Mouse (Mus musculus): Measurements from ENCODE around the gene Arhgef3. TPM values are rescaled to one million over a fixed set of nuclear protein-coding genes. Genes with fewer than 3 reads are reported as not detected.

The Arhgef3 gene
- polyA plus RNA-seq, 1 experiment from 2014 or later = 8.6 TPM

GRCm38 (mm10) chr14:27444851-27445281 is 330.2 kb downstream of the Arhgef3 start:
- H3K36me3 ChIP-seq = peaks cover 57% of the 10 kb centered on the region

GRCm38 (mm10) chr14:27446963-27447362 is 332.3 kb downstream of the Arhgef3 start:
- Histone ChIP-seq H3K4me1 (no peaks in the 10 kb centered on the region), H3K36me3 (peaks cover 63% of the 10 kb centered on the region), H3K27me3 (ENCODE audit: insufficient read depth, poor library complexity, severe bottlenecking) (no peaks in the 10 kb centered on the region), H3K27ac (no peak overlapping the region), H3K9me3 (no peaks in the 10 kb centered on the region), H3K4me3 (no peak overlapping the region)
- WGBS = 75% methylated on average over 4 of the region's 4 CpGs
- DNase-seq (ENCODE audit: low spot score) = no peak

More at GRCm38 (mm10) chr14:27444851-27445281, 330.2 kb downstream of the Arhgef3 start:
- Histone ChIP-seq H3K4me3 (no peak overlapping the region), H3K4me1 (no peaks in the 10 kb centered on the region), H3K27ac (no peak overlapping the region), H3K27me3 (ENCODE audit: insufficient read depth, poor library complexity, severe bottlenecking) (no peaks in the 10 kb centered on the region), H3K9me3 (no peaks in the 10 kb centered on the region)
- DNase-seq (ENCODE audit: low spot score) = no peak
- WGBS = 89% methylated on average over 2 of the region's 2 CpGs

Small RNA genes lying within 50 kb of the gene (microRNA-seq; reads per million reads assigned to microRNA genes)
- not detected for gene Gm23633

Other genes starting within 250 kb of the Arhgef3 start
- 0.23 TPM in 1 of 2 replicates, not detected in the other for gene Asb14, start 220.3 kb upstream of the Arhgef3 start, polyA plus RNA-seq (2016; fragmentation: Nextera tagmentation; extraction: Ambion mirVana)
- 26.3 and 29.7 TPM in 2 replicates for gene Appl1, start 143.7 kb upstream of the Arhgef3 start, polyA plus RNA-seq (2016; fragmentation: Nextera tagmentation; extraction: Ambion mirVana)
- gene Hesx1, start 120.5 kb upstream of the Arhgef3 start, polyA plus RNA-seq (2016; fragmentation: Nextera tagmentation; extraction: Ambion mirVana) = 1.5 and 1.9 TPM in 2 replicates
- gene Il17rd, start 76.0 kb upstream of the Arhgef3 start, polyA plus RNA-seq (2016; fragmentation: Nextera tagmentation; extraction: Ambion mirVana) = 2.6 and 3.0 TPM in 2 replicates

All from heart, embryonic 10.5 days (tissue).